Mouse (Mus musculus) heart, postnatal 0 days (tissue): Measurements from ENCODE around the gene Btnl10.

ENCODE experiments used
- CTCF ChIP-seq: IDR thresholded peaks from 2 replicates; pipeline ENCODE4 v1.5.1; 2016; ENCODE audit warnings: antibody characterized with exemption, control low read depth, low read depth
- EP300 ChIP-seq: IDR thresholded peaks from 2 replicates; pipeline ENCODE4 v1.6.1; 2016; ENCODE audit warnings: antibody characterized with exemption, low read depth

DNA sequence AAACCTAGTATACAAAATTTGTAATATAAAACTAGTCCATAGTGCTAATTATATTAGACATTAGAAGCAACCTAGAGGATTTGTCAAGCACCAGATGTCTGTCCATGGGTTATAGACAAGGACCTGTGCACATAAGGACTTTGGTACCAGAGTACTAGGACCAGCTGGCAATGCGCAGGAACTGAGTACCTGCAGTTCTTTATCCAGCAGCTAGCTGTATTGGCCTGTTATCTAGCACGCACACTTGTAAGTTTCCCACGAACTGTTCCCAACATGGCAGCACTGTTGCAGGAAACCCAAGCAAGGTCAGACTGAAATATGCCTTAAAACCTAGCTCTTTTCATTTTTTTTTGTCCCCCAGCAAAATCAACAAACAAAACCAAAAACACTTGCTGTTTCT is 12.5 kb downstream of the Btnl10 start:
- TF ChIP-seq CTCF (no peak), EP300 (no peak)
